Mouse (Mus musculus) bone marrow macrophage, adult 2 months (primary cell): Measurements from ENCODE around the gene Sh3d19. TPM values are rescaled to one million over a fixed set of nuclear protein-coding genes. Genes with fewer than 3 reads are reported as not detected.

ENCODE experiments used
- H3K27ac ChIP-seq: 2 replicates; pipeline ENCODE4 v1.5.1; 2012; ENCODE audit warnings: low read depth, low read length; ENCODE audit not compliant: insufficient read depth
- H3K4me1 ChIP-seq: 2 replicates; pipeline ENCODE4 v1.6.1; 2012; ENCODE audit warnings: low read length; ENCODE audit not compliant: control insufficient read depth, insufficient read depth
- H3K4me3 ChIP-seq: 2 replicates; pipeline ENCODE4 v1.5.1; 2012; ENCODE audit warnings: mild to moderate bottlenecking, low read length, moderate library complexity; ENCODE audit not compliant: insufficient read depth
- CTCF ChIP-seq: IDR thresholded peaks from 2 replicates; pipeline ENCODE4 v1.5.1; 2012; ENCODE audit warnings: low read depth, mild to moderate bottlenecking, low read length, moderate library complexity
- POLR2A ChIP-seq: IDR thresholded peaks from 2 replicates; pipeline ENCODE4 v1.6.1; 2012; ENCODE audit warnings: mild to moderate bottlenecking, low read depth, low read length, borderline replicate concordance
- polyA plus RNA-seq: library from polyadenylated mRNA; stranded (reverse); fragments of >200 nt; gene quantifications from 2 replicates; pipeline ENCODE4 v1.2.4, GENCODE M21; 2012; ENCODE audit not compliant: missing spikeins, insufficient read depth, insufficient read length

Sh3d19 gene
- polyA plus RNA-seq, 1 experiment = 6.1 TPM

GRCm38 (mm10) chr3:85933586-85933985 is 37.3 kb upstream of the Sh3d19 start:
- no peak overlapping the region for H3K4me3 ChIP-seq
- TF ChIP-seq CTCF (no peak), POLR2A (no peak)
- no peaks in the 10 kb centered on the region for H3K4me1 ChIP-seq
- H3K27ac ChIP-seq = no peak overlapping the region

- Histone ChIP-seq H3K4me1 (no peaks in the 10 kb centered on the region), H3K27ac (no peak overlapping the region), H3K4me3 (no peak overlapping the region)
- TF ChIP-seq CTCF (no peak), POLR2A (no peak)
These were observed 20.0 kb upstream of the Sh3d19 start for GRCm38 (mm10) chr3:85950914-85951313.

DNA sequence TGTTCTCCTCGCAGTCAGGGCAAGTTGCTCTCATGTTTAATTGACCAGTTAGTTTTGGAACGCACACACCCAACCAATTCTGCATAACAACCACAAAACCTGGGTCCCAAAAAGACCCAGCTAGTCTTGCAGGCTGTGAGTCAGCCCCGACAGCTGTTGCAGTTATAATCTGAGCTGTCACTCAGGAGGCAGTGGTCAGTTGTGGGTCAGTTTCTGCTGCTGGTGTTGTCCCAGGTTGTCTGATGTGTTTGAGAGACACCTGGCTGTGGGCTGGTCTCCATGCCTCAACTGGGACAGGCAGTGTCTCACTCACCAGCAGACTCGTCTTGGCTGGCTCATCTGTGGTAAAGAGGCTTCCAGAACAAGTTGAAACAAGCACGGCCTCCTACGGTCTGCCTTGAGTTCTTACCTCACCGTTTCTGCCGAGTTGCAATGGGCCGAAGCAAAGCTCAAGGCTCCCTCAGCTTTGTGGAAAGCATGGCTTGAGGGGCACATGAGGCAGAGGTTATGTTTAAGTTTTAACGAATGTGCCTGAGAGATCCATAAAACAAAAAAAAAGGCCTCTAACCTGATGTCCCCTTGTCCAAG is 18.1 kb upstream of the Sh3d19 start:
- no peak overlapping the region for H3K4me3 ChIP-seq
- no peak for TF ChIP-seq CTCF
- no peak for TF ChIP-seq POLR2A
- no peak overlapping the region for H3K27ac ChIP-seq
- no peaks in the 10 kb centered on the region for H3K4me1 ChIP-seq

GRCm38 (mm10) chr3:85955269-85955668 is 15.6 kb upstream of the Sh3d19 start:
- no peaks in the 10 kb centered on the region for H3K4me1 ChIP-seq
- TF ChIP-seq CTCF (no peak), POLR2A (no peak)
- no peak overlapping the region for H3K27ac ChIP-seq
- H3K4me3 ChIP-seq = no peak overlapping the region

DNA sequence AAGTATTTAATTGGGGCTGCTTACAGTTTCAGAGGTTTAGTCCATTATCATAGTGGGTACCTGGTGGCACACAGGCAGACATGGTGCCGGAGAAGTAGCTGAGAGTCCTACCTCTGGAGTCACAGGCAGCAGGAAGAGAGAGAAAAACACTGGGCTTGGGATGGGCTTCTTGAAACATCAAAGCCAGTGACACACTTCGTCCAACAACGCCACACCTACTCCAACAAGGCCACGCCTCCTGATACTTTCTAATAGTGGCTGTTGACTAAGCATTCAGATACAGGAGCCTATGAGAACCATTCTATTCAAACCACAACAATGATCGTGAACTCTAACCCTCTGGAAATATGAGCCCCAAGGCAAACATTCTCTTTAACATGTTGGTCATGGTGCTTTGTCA is 15.2 kb upstream of the Sh3d19 start:
- Histone ChIP-seq H3K4me1 (no peaks in the 10 kb centered on the region), H3K4me3 (no peak overlapping the region), H3K27ac (no peak overlapping the region)
- TF ChIP-seq POLR2A (no peak), CTCF (no peak)

GRCm38 (mm10) chr3:85959669-85960068 is 11.2 kb upstream of the Sh3d19 start:
- Histone ChIP-seq H3K27ac (no peak overlapping the region), H3K4me1 (no peaks in the 10 kb centered on the region), H3K4me3 (no peak overlapping the region)
- TF ChIP-seq CTCF (no peak), POLR2A (no peak)

GRCm38 (mm10) chr3:85961134-85961533 is 9.8 kb upstream of the Sh3d19 start:
- no peak for TF ChIP-seq POLR2A
- no peak for TF ChIP-seq CTCF
- Histone ChIP-seq H3K27ac (no peak overlapping the region), H3K4me3 (no peak overlapping the region), H3K4me1 (no peaks in the 10 kb centered on the region)

GRCm38 (mm10) chr3:85965479-85965878 is 5.4 kb upstream of the Sh3d19 start:
- H3K4me3 ChIP-seq = no peak overlapping the region
- no peaks in the 10 kb centered on the region for H3K4me1 ChIP-seq
- TF ChIP-seq POLR2A = no peak
- no peak for TF ChIP-seq CTCF
- no peak overlapping the region for H3K27ac ChIP-seq

GRCm38 (mm10) chr3:85969040-85969439 is 1.9 kb upstream of the Sh3d19 start:
- no peak overlapping the region for H3K4me3 ChIP-seq
- no peaks in the 10 kb centered on the region for H3K4me1 ChIP-seq
- H3K27ac ChIP-seq = no peak overlapping the region
- TF ChIP-seq POLR2A (no peak), CTCF (no peak)

GRCm38 (mm10) chr3:85971599-85971975 is 678 bp downstream of the Sh3d19 start:
- H3K27ac ChIP-seq = no peak overlapping the region
- TF ChIP-seq CTCF = no peak
- TF ChIP-seq POLR2A = no peak
- peak overlapping the region; percentile 60 for H3K4me3 ChIP-seq
- H3K4me1 ChIP-seq = no peaks in the 10 kb centered on the region
